Mouse (Mus musculus): ENCODE data around the gene Slc37a1.

DNA sequence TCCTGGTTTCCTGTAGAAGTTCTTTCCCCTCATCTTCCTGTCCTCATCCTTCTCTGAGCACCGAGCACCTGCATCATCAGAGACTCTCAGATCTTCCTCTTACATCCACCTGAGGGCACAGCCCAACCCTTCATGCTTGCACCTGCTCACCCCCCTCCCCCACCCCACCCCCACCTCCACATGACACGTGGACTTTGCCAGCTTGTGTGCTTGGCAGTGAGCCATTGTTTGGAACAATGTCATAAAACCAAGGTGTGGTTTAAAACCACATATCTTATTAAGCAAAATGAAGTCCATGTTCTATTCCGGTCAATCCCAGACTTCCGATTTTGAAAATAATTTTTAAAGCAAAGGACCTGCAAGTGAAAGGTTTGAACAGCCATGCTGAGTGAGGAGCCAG lies 35.9 kb downstream of the Slc37a1 start:
- no peak for TF ChIP-seq CTCF (IDR thresholded peaks at IDR 0.05)
- no peak for TF ChIP-seq EP300 (IDR thresholded peaks at IDR 0.05; ENCODE audit: insufficient read depth, low read depth, low read length)
- TF ChIP-seq POLR2A (IDR thresholded peaks at IDR 0.05; ENCODE audit: insufficient read depth, low read depth, low read length), result no peak
